Mouse (Mus musculus): ENCODE measurements at regions not wholly inside any gene's neighbourhood (a gene's known extent, or its start where the extent isn't known, plus 50 kb on each side); places are given as distances from the start of the nearest gene placed in this dataset.

GRCm38 (mm10) chr15:85671701-85672191, 63.0 kb upstream of the Ppara start:
- intact Hi-C loops (cut with DNase I), result loop anchor here (2.0 kb wide), 3 partner anchors 17 to 59 kb away; no protein-coding TSS in a partner anchor
- DNase-seq (ENCODE audit: low spot score in 2 of 2), result no peak

- DNase-seq (ENCODE audit: low spot score in 2 of 2), result no peak
- intact Hi-C loops (cut with DNase I), result loop anchor here (2.0 kb wide), 1 partner anchor 18 kb away; no protein-coding TSS in a partner anchor
These were observed 62.4 kb upstream of the Ppara start for GRCm38 (mm10) chr15:85672376-85672775.

- intact Hi-C loops (cut with DNase I), result loop anchor here (2.0 kb wide), 1 partner anchor 18 kb away; no protein-coding TSS in a partner anchor
- DNase-seq (ENCODE audit: low spot score in 2 of 2), result no peak
These were observed 61.9 kb upstream of the Ppara start for GRCm38 (mm10) chr15:85672931-85673330.

- intact Hi-C loops (cut with DNase I), result loop anchor here (2.0 kb wide), 1 partner anchor 19 kb away; no protein-coding TSS in a partner anchor
- DNase-seq (ENCODE audit: low spot score in 2 of 2), result no peak
These were observed 61.3 kb upstream of the Ppara start for GRCm38 (mm10) chr15:85673506-85673905.

- intact Hi-C loops (cut with DNase I), result no loop called here
- DNase-seq (ENCODE audit: low spot score in 2 of 2), result no peak
These were observed 60.4 kb upstream of the Ppara start for GRCm38 (mm10) chr15:85674191-85674984.

GRCm38 (mm10) chr15:85675126-85675525, 59.7 kb upstream of the Ppara start:
- intact Hi-C loops (cut with DNase I), result no loop called here
- no peak for DNase-seq (ENCODE audit: low spot score in 2 of 2)

GRCm38 (mm10) chr15:85675736-85676135, 59.0 kb upstream of the Ppara start:
- intact Hi-C loops (cut with DNase I), result no loop called here
- no peak for DNase-seq (ENCODE audit: low spot score in 2 of 2)

- DNase-seq (ENCODE audit: low spot score in 2 of 2), result no peak
- intact Hi-C loops (cut with DNase I), result no loop called here
These were observed 58.6 kb upstream of the Ppara start for GRCm38 (mm10) chr15:85676156-85676555.

GRCm38 (mm10) chr15:85676871-85677270, 57.9 kb upstream of the Ppara start:
- no peak for DNase-seq (ENCODE audit: low spot score in 2 of 2)
- intact Hi-C loops (cut with DNase I), result no loop called here

GRCm38 (mm10) chr15:85677381-85677780, 57.4 kb upstream of the Ppara start:
- intact Hi-C loops (cut with DNase I), result no loop called here
- DNase-seq (ENCODE audit: low spot score in 2 of 2), result no peak

- intact Hi-C loops (cut with DNase I), result loop anchor here (2.0 kb wide), 1 partner anchor 31 kb away; no protein-coding TSS in a partner anchor
- peak; percentile 66 to 79 for DNase-seq (ENCODE audit: low spot score in 2 of 2)
These were observed 56.9 kb upstream of the Ppara start for GRCm38 (mm10) chr15:85677855-85678254.

- intact Hi-C loops (cut with DNase I), result loop anchor here (2.0 kb wide), 1 partner anchor 30 kb away; no protein-coding TSS in a partner anchor
- no peak for DNase-seq (ENCODE audit: low spot score in 2 of 2)
These were observed 56.4 kb upstream of the Ppara start for GRCm38 (mm10) chr15:85678351-85678895.

- intact Hi-C loops (cut with DNase I), result loop anchor here (2.0 kb wide), 1 partner anchor 30 kb away; no protein-coding TSS in a partner anchor
- peak; percentile 76 to 82 for DNase-seq (ENCODE audit: low spot score in 2 of 2)
These were observed 55.6 kb upstream of the Ppara start for GRCm38 (mm10) chr15:85678981-85679708.

- intact Hi-C loops (cut with DNase I), result loop anchor here (2.0 kb wide), 1 partner anchor 29 kb away; no protein-coding TSS in a partner anchor
- DNase-seq (ENCODE audit: low spot score in 2 of 2), result no peak
These were observed 54.8 kb upstream of the Ppara start for GRCm38 (mm10) chr15:85679864-85680428.

- no peak for DNase-seq (ENCODE audit: low spot score in 2 of 2)
- intact Hi-C loops (cut with DNase I), result no loop called here
These were observed 54.1 kb upstream of the Ppara start for GRCm38 (mm10) chr15:85680460-85681224.

- DNase-seq (ENCODE audit: low spot score in 2 of 2), result no peak
- intact Hi-C loops (cut with DNase I), result no loop called here
These were observed 52.7 kb upstream of the Ppara start for GRCm38 (mm10) chr15:85682116-85682515.

- DNase-seq (ENCODE audit: low spot score in 2 of 2), result no peak
- intact Hi-C loops (cut with DNase I), result no loop called here
These were observed 52.0 kb upstream of the Ppara start for GRCm38 (mm10) chr15:85682780-85683179.

- intact Hi-C loops (cut with DNase I), result no loop called here
- DNase-seq (ENCODE audit: low spot score in 2 of 2), result no peak
These were observed 51.5 kb upstream of the Ppara start for GRCm38 (mm10) chr15:85683271-85683670.

- intact Hi-C loops (cut with DNase I), result no loop called here
- no peak for DNase-seq (ENCODE audit: low spot score in 2 of 2)
These were observed 51.1 kb upstream of the Ppara start for GRCm38 (mm10) chr15:85683716-85684115.

All from left cerebral cortex, postnatal 14 days (tissue).